Mouse (Mus musculus): ENCODE results near the gene Nudt1.

DNA sequence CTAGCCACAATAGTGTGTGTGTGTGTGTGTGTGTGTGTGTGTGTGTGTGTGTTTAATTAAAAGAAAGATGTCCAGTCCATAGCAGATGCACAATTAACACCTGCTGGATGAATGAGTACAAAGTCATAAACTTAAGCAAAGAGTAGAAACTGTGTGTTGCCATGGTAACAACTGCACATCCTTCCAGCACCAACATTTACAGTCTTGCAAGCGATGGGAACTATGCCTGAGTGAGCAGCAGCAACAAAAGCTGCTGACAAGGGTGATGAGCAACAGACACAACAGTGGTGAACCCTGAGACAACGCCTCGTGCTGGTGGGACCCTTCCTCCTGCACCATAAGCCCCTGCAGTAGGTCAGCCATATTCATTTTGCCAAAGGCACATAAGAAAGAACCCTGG is 52.8 kb downstream of the Nudt1 start:
- TF ChIP-seq GATA1 (IDR thresholded peaks at IDR 0.05; ENCODE audit: borderline replicate concordance, low read length) (no peak), FLI1 (IDR thresholded peaks at IDR 0.05; ENCODE audit: low read length) (no peak)
